Mouse (Mus musculus) common myeloid progenitor, adult 5-6 weeks (primary cell): ENCODE measurements around the gene Scgb3a1. TPM values are rescaled to one million over a fixed set of nuclear protein-coding genes. Genes with fewer than 3 reads are reported as not detected.

ENCODE experiments used
- ATAC-seq: replicated peaks from 2 replicates; pipeline ENCODE4 v1.8.0; 2016; ENCODE audit warnings: low read depth, mild to moderate bottlenecking, moderate TSS enrichment, inconsistent platforms; ENCODE audit not compliant: poor library complexity, severe bottlenecking
- total RNA-seq: library from RNA; stranded (forward); fragments of 200-1000, 187-1606 nt; gene quantifications from 2 replicates; pipeline ENCODE4 v1.2.3, GENCODE M21; 2017

Gene Scgb3a1
- total RNA-seq, 1 experiment from 2014 or later: not detected

DNA sequence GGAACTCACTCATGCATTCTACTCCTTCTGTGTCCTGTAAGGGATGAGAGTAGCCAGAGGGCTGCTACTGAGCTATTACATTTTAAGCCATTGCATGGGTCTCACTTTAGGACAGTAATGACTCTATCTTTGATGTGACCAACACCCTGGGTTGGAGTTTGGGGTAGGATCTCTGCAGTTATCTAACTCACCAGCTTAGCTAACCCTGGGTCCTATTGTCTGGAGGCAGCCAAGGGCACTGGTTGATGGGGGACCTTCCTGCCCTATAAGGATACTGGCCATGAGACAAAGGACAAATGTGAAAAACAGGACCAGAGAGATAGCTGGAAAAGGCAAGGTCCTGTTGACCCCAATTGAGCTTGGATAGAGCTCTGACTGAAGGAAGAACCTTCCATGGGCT is 7.9 kb upstream of the Scgb3a1 start:
- ATAC-seq: no peak

GRCm38 (mm10) chr11:49658065-49658464 is 5.3 kb upstream of the Scgb3a1 start:
- ATAC-seq: no peak

DNA sequence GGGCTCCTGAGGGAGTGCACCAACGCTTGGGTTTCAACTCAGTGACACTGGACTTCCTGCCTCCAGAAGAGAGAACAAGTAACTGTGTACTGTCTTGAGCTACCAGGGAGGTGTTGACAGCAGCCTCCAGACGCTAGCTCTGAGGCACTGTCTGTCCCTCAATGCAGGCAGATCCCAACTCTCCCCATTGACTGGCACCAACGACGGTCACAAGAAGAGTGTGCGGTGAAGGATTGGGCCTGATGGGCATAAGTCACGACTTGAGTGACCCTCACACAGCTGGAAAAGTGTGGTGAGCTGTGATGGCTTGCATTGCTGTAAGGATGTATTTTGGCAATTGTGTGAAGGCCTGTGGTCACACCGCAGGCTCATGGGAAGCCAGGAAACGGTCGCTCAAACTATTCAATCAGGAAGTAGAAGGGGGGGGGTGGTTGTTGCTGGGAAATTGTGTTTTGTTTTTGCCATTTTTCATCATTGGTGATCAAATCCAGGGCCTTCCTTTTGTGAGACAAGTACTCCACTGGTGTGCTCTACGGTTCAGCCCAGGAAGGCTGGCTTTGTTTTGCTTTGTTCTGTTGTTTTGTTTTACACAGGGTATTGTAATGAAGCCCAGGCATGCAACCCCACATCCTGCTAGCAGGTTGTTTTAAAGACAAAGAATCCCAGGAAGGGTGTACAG is 4.5 kb upstream of the Scgb3a1 start:
- peak; percentile 79 for ATAC-seq

GRCm38 (mm10) chr11:49659470-49659799 is 4.0 kb upstream of the Scgb3a1 start:
- no peak for ATAC-seq

GRCm38 (mm10) chr11:49662292-49662780 is 1.1 kb upstream of the Scgb3a1 start:
- no peak for ATAC-seq

DNA sequence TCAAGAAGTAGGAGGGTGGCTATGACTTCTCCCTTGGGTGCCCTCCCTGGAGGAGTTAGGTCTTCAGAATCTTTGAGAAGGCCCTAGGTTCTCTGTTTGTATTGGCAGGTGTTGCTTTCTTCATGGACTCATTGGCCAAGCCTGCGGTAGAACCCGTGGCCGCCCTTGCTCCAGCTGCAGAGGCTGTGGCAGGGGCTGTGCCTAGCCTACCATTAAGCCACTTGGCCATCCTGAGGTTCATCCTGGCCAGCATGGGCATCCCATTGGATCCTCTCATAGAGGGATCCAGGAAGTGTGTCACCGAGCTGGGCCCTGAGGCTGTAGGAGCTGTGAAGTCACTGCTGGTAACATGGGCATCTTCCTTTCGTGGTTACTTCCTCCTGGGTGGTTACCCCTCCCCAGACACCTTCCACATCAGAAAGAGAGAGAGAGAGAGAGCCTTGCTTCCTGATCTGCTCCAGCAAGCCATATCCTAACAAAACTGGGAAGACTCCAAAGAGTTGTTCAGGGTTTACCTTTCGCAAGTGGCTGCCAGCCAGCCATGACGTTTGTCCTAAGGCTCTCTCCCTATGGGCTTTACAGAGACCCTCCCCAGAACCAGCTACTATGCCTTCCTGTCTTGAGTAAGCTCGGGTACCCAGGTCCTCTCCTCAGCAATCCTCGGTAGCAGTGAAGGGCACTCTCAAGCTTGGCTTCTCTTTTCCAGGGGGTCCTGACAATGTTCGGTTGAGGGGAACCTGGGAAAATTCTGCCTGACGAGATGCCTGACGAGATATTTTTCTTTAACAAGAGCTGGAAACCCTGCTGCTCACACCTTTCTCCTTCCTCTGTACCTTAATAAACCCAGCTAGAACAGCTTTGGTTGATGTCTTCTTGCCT is 1.1 kb downstream of the Scgb3a1 start:
- ATAC-seq: peak; percentile 40; the same call in 1 of the 2 replicates

- ATAC-seq: 0 out of 2 replicates have a peak, but pooled peaks have one; percentile 4
Observed at GRCm38 (mm10) chr11:49665462-49665861, 2.1 kb downstream of the Scgb3a1 start.

GRCm38 (mm10) chr11:49673433-49673832 is 10.0 kb downstream of the Scgb3a1 start:
- ATAC-seq: no peak

GRCm38 (mm10) chr11:49684237-49684973 is 21.0 kb downstream of the Scgb3a1 start:
- no peak for ATAC-seq

- ATAC-seq: no peak
Observed at GRCm38 (mm10) chr11:49695013-49695412, 31.6 kb downstream of the Scgb3a1 start.

GRCm38 (mm10) chr11:49695695-49696094 is 32.3 kb downstream of the Scgb3a1 start:
- ATAC-seq: no peak

- ATAC-seq: no peak
Observed at GRCm38 (mm10) chr11:49696472-49696871, 33.1 kb downstream of the Scgb3a1 start.

GRCm38 (mm10) chr11:49697779-49698178 is 34.4 kb downstream of the Scgb3a1 start:
- no peak for ATAC-seq

GRCm38 (mm10) chr11:49699079-49699478 is 35.7 kb downstream of the Scgb3a1 start:
- no peak for ATAC-seq

DNA sequence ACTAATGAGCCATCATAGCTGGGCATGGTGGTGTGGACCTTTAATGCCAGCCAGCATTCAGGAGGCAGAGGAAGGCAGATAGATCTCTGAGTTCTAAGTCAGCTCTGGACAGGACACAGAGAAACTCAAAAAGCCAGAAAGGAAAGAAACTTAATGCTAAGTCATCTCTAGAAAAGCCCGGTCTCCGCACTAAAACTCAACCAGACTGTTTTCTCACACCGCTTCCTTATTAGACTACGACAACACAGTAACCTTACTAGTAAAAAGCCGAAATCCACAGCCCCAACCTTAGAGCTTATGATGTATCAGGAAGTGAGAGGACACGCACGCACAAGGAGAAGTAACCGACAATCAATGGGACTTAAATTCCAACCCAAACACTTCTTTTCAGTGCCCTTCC is 38.6 kb downstream of the Scgb3a1 start:
- no peak for ATAC-seq

GRCm38 (mm10) chr11:49704804-49705203 is 41.4 kb downstream of the Scgb3a1 start:
- ATAC-seq: no peak

- no peak for ATAC-seq
Observed at GRCm38 (mm10) chr11:49707834-49708233, 44.4 kb downstream of the Scgb3a1 start.

GRCm38 (mm10) chr11:49710664-49711063 is 47.3 kb downstream of the Scgb3a1 start:
- no peak for ATAC-seq

DNA sequence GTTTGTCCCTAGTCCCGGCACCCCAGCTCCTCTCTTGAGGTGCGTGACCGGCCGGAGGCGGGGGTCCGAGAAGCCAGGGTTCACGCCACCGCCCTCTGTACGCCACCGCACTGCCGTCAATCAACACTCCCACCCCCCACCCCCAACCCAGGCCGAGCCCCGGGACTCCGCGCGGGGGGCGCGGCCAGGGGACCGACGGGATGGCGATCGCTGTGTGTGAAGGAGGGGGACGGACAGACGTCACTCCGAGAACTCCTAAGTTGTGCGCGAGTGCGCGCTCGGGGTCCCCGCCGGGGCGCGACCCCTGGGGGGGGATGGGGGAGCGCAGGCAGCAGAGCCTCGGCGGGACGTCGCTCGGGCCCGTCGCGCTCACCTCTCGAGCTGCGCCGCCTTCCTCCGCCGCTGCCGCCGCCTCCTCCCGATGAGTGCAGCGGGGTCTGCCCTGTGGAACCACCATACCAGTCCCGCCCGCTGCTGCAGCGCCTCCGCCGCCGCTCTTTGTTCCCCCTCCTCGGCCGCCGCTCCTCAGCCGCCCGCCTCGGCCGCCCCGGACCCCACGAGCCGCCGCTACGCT is 48.7 kb downstream of the Scgb3a1 start:
- peak; percentile 22; the same call in 1 of the 2 replicates for ATAC-seq
